Mouse (Mus musculus) gastrocnemius, adult 2 months (tissue): ENCODE results near the gene Ccdc38. TPM values are rescaled to one million over a fixed set of nuclear protein-coding genes. Genes with fewer than 3 reads are reported as not detected.

Experiments used
- DNase-seq: peaks from one replicate; pipeline ENCODE4 v3.0.0; 2022
- H3K27ac ChIP-seq: fragments of 200-600 bp; 2 replicates; pipeline ENCODE4 v1.8.1; 2022; ENCODE audit warnings: mild to moderate bottlenecking
- H3K4me3 ChIP-seq: fragments of 200-600 bp; 2 replicates; pipeline ENCODE4 v1.8.1; 2022; ENCODE audit warnings: mild to moderate bottlenecking, moderate library complexity
- CTCF ChIP-seq: fragments of 200-600 bp; IDR thresholded peaks from 2 replicates; pipeline ENCODE4 v1.8.1; 2022; ENCODE audit warnings: antibody characterized with exemption, mild to moderate bottlenecking, moderate library complexity
- intact Hi-C: fragments of 180-260 bp; cut with DNase I; formaldehyde crosslinking; loops from one replicate; pipeline ENCODE4 v1.15.1; 2025
- total RNA-seq, 2 experiments: library from RNA; stranded (reverse); gene quantifications; 2 replicates each; pipeline ENCODE4 v1.2.3; 2021

The Ccdc38 gene
- total RNA-seq, 2 experiments from 2014 or later = not detected

GRCm38 (mm10) chr10:93594022-93594482 lies 53.6 kb downstream of the Ccdc38 start:
- peak overlapping the region; percentile 60 for H3K27ac ChIP-seq
- peak; percentile 81 for TF ChIP-seq CTCF
- intact Hi-C loops = loop anchor here (1.0 kb wide), 2 partner anchors 182 to 219 kb away; no protein-coding TSS in a partner anchor
- peak overlapping the region; percentile 70 for H3K4me3 ChIP-seq
- DNase-seq = peak; percentile 87

GRCm38 (mm10) chr10:93595831-93596230 lies 55.4 kb downstream of the Ccdc38 start:
- intact Hi-C loops = no loop called here
- no peak for TF ChIP-seq CTCF

GRCm38 (mm10) chr10:93596641-93597040 lies 56.2 kb downstream of the Ccdc38 start:
- Histone ChIP-seq H3K4me3 (no peak overlapping the region), H3K27ac (no peak overlapping the region)
- no peak for TF ChIP-seq CTCF
- DNase-seq = no peak
- intact Hi-C loops = no loop called here

More at GRCm38 (mm10) chr10:93595831-93596230, 55.4 kb downstream of the Ccdc38 start:
- no peak overlapping the region for H3K27ac ChIP-seq
- DNase-seq = peak; percentile 17
- H3K4me3 ChIP-seq = no peak overlapping the region

DNA sequence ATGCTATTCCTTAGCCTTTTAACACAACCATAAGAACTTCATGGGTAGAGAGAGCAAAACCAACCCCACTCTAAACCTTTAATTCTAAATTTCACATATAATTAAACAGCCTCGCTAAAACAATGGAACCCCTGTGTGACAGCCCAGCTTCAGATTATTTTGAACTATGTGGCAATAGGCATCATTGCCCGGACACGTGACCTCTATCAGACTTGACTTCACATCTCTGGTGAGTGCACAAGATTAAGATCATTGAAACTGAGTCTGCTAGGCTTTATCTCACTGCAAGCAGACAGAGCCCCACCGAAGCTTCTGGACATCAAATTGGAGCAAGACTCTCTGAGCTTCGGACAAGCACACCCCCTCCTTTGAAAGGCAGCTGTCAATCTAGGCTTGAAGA lies 61.9 kb downstream of the Ccdc38 start:
- H3K27ac ChIP-seq = no peak overlapping the region
- intact Hi-C loops = no loop called here
- H3K4me3 ChIP-seq = no peak overlapping the region

DNA sequence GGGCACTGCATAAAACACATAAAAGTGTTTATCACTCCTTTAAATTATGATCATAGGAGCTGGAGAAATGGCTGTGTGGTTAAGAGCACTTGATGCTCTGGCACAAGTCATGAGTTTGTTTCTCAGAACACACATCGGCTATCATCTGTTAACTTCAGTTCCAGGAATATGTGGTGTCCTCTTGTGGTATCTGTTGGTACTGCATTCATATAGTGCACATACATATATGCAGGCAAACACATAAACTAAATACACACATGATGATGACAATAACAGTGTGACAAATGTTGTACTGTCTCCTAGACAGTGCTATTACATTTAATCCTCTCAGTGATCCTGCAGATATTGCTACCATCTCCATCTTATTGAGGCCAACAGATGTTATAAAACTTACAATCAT lies 62.8 kb downstream of the Ccdc38 start:
- intact Hi-C loops = no loop called here
- no peak overlapping the region for H3K27ac ChIP-seq
- peak; percentile 18; the same call in 1 of the 2 replicates for TF ChIP-seq CTCF
- no peak for DNase-seq
- H3K4me3 ChIP-seq = no peak overlapping the region

More for the DNA sequence above, 61.9 kb downstream of the Ccdc38 start:
- no peak for DNase-seq
- TF ChIP-seq CTCF = no peak

GRCm38 (mm10) chr10:93606326-93606725 lies 65.9 kb downstream of the Ccdc38 start:
- Histone ChIP-seq H3K27ac (no peak overlapping the region), H3K4me3 (no peak overlapping the region)
- intact Hi-C loops = no loop called here
- no peak for TF ChIP-seq CTCF
- no peak for DNase-seq

GRCm38 (mm10) chr10:93608051-93608450 lies 67.6 kb downstream of the Ccdc38 start:
- no peak overlapping the region for H3K27ac ChIP-seq

DNA sequence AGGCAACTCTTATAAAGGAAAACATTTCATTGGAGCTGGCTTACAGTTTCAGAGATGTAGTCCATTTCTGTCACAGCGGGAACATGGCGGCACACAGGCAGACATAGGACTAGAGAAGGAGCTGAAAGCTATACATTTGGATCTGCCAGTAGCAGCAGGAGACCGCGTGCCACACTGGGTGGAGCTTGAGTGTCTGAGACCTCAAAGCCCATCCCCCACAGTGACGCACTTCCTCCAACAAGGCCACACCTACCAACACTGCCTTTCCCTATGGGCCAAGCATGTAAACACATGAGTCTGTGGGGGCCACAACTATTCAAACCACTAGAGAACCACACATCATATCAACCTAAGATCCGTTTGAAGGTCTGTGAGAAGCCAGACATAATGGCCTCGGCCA lies 68.8 kb downstream of the Ccdc38 start:
- no peak overlapping the region for H3K4me3 ChIP-seq
- no peak for DNase-seq
- no peak for TF ChIP-seq CTCF
- H3K27ac ChIP-seq = no peak overlapping the region
- intact Hi-C loops = no loop called here

More at GRCm38 (mm10) chr10:93608051-93608450, 67.6 kb downstream of the Ccdc38 start:
- DNase-seq = no peak
- no peak overlapping the region for H3K4me3 ChIP-seq
- peak; percentile 39; the same call in 1 of the 2 replicates for TF ChIP-seq CTCF
- intact Hi-C loops = no loop called here

DNA sequence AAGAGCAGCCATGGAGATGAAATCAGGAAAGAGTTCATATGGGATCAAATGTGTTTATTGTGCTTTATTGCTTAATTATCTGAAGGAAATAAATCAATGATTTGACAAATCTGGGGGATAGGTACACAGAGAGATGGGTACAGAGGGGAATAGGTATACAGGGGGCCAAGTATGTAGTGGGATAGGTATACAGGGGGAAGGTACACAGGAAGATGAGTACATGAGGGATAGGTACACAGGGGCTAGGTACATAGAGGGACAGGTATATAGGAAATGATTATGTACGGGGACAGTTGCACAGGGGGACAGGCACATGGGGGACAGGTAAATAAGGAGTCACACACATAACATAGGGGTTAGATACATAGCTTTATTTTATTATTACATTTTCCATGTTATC lies 70.5 kb downstream of the Ccdc38 start:
- no peak for DNase-seq
- Histone ChIP-seq H3K4me3 (no peak overlapping the region), H3K27ac (no peak overlapping the region)
- TF ChIP-seq CTCF = no peak
- intact Hi-C loops = loop anchor here (1.0 to 5.0 kb wide), 3 partner anchors 151 to 202 kb away; no protein-coding TSS in a partner anchor

- no peak overlapping the region for H3K4me3 ChIP-seq
- peak; percentile 36 for DNase-seq
- peak; percentile 92 for TF ChIP-seq CTCF
- peak overlapping the region; percentile 46; the same call in 1 of the 2 replicates for H3K27ac ChIP-seq
- intact Hi-C loops = loop anchor here (1.0 to 5.0 kb wide), 3 partner anchors 151 to 201 kb away; no protein-coding TSS in a partner anchor
Measured at GRCm38 (mm10) chr10:93611419-93612007, 71.1 kb downstream of the Ccdc38 start.

GRCm38 (mm10) chr10:93614850-93615249 lies 74.4 kb downstream of the Ccdc38 start:
- no peak overlapping the region for H3K27ac ChIP-seq
- no peak for TF ChIP-seq CTCF
- intact Hi-C loops = loop anchor here (5.0 kb wide), 1 partner anchor 147 kb away; no protein-coding TSS in a partner anchor
- no peak for DNase-seq
- H3K4me3 ChIP-seq = no peak overlapping the region

GRCm38 (mm10) chr10:93620438-93621179 lies 80.2 kb downstream of the Ccdc38 start:
- no peak overlapping the region; the same call in 1 of the 2 replicates for H3K27ac ChIP-seq
- H3K4me3 ChIP-seq = no peak overlapping the region
- intact Hi-C loops = no loop called here
- TF ChIP-seq CTCF = no peak
- DNase-seq = peak; percentile 41

DNA sequence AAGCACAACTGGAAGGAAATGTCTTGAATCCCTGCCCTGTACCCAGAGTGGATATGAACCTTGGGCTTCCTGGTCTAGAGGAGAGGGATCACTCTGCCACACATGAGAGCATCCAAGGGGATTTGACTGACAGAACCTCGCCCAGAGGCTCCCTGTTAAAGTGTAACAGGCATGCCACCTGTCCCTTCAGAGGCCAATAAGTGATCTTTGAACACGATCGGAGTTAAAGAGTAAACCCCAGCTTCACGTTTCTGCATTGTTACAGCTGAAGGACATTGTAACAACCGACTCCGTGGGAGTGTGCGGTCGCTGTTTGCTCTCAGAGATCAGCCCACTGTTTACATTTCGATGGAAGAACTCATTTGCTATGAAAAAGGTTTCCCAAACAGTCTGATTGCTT lies 83.3 kb downstream of the Ccdc38 start:
- DNase-seq = no peak
- intact Hi-C loops = no loop called here
- Histone ChIP-seq H3K4me3 (no peak overlapping the region), H3K27ac (no peak overlapping the region)
- no peak for TF ChIP-seq CTCF
